Comparison of ENCODE assay signal across 7 mouse cellular contexts in the genomic region with DNA sequence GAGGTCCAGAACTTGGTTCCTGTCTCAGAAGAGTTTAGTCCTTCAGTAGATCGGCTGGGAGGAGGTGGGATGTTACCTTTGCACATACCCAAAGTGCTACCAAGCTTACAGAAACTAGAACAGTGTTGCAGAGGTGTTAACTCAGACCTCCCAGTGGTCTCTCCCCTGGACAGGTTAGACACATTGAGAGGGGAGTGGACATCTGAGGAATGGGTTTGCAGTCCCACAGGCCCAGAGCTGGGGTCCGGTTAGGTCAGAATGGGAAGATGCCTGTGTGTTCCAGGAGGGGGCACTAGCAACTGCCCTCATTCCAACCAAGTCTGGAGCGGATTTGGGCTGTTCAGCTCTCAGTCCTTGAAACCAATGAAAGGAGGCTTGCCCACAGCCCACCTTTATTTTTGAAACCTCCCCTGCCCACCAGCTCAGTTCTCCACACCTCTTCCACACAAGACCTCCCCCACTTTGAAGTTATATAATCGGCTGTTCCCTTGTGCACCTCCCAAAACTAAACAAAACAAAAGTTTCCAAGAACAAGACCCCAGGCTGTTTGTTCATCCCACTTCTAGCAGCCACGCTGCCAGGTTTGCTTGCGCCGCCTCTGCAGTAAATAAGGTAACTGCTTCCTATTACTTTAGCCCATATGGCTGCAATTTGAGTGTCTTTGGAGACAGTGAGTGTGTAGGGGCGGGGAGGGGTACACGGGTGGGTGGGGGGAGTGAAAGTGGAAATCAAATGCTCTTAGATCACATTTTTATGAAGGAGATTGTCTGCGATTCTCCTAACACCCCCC. TPM values are rescaled to one million over a fixed set of nuclear protein-coding genes. Genes with fewer than 3 reads are reported as not detected.
DNase-seq lines count a peak whose midpoint lies in the region; ATAC-seq and TF ChIP-seq lines count a peak whose summit lies in the region.

No protein-coding gene starts in this region.

- peaks cover 77% of the 10 kb centered on the region for H3K4me1 ChIP-seq in embryonic facial prominence, embryonic 12.5 days

- no peak for DNase-seq in layer of hippocampus, adult 2 months (ENCODE audit: low spot score in 2 of 2)
- no peak for DNase-seq in layer of hippocampus, postnatal 36 days
- DNase-seq in adipocyte (ENCODE audit: low spot score), result peak; percentile 59
- peak; percentile 54 for DNase-seq in lung, postnatal 10 days
- no peak for DNase-seq in adrenal gland, adult 2 months

- no peaks in the 10 kb centered on the region for H3K9me3 ChIP-seq in embryonic facial prominence, embryonic 12.5 days

- no peak overlapping the region for H3K27ac ChIP-seq in layer of hippocampus, adult 2 months
- peak overlapping the region; percentile 77; the same call in 1 of the 2 replicates for H3K27ac ChIP-seq in embryonic facial prominence, embryonic 12.5 days

- peak overlapping the region; percentile 94 for H3K4me2 ChIP-seq in embryonic facial prominence, embryonic 12.5 days (replicated peaks)

- no peak for ATAC-seq in embryonic facial prominence, embryonic 12.5 days (ENCODE audit: insufficient number of reproducible peaks, insufficient read depth, low FRiP score, low TSS enrichment)
- ATAC-seq in inflammation-experienced regulatory T-cells, adult 6 months, result no peak

- H3K9ac ChIP-seq in embryonic facial prominence, embryonic 12.5 days, result no peak overlapping the region

- no peak overlapping the region for H3K4me3 ChIP-seq in layer of hippocampus, adult 2 months
- peak overlapping the region; percentile 14; the same call in 1 of the 2 replicates for H3K4me3 ChIP-seq in embryonic facial prominence, embryonic 12.5 days

- peaks cover 78% of the 10 kb centered on the region for H3K27me3 ChIP-seq in embryonic facial prominence, embryonic 12.5 days

- 2% methylated on average over 10 of the region's 10 CpGs for WGBS in embryonic facial prominence, embryonic 12.5 days

- TF ChIP-seq CTCF in layer of hippocampus, adult 2 months (conservative IDR thresholded peaks at IDR 0.05), result peak; percentile 76

- H3K36me3 ChIP-seq in embryonic facial prominence, embryonic 12.5 days, result peaks cover 3% of the 10 kb centered on the region

RNA-seq across cellular contexts. Expression of a gene that starts 3.2 kb away (rescaled TPM):
- 10 to 100 TPM; 10.2 to 11.3 TPM for total RNA-seq in layer of hippocampus, adult 2 months (2021)
- total RNA-seq in layer of hippocampus, postnatal 36 days (2021), result 10 to 100 TPM; 11.2 to 13.6 TPM
- 9.4 and 10.8 TPM in 2 replicates for polyA plus RNA-seq in embryonic facial prominence, embryonic 12.5 days (2016; fragmentation: Nextera tagmentation; extraction: Ambion mirVana)
- 1 to 10 TPM; 6.5 to 7.6 (median 7.5) TPM for polyA plus RNA-seq in inflammation-experienced regulatory T-cells, adult 6 months (2017; shearing (Covaris generic))
- total RNA-seq in adrenal gland, adult 2 months (2021), result 10 to 100 TPM; 16.3 to 22.9 TPM
- 11.3 and 12.2 TPM in 2 replicates for polyA plus RNA-seq in adrenal gland, adult 2 months (2012; rRNA removed)

RNA-seq across cellular contexts. Expression of a gene that starts 21.2 kb away (rescaled TPM):
- 1 to 10 TPM; 2.9 to 3.1 TPM for total RNA-seq in layer of hippocampus, adult 2 months (2021)
- total RNA-seq in layer of hippocampus, postnatal 36 days (2021), result 1 to 10 TPM; 4.0 to 4.4 TPM
- 103 and 105 TPM in 2 replicates for polyA plus RNA-seq in embryonic facial prominence, embryonic 12.5 days (2016; fragmentation: Nextera tagmentation; extraction: Ambion mirVana)
- polyA plus RNA-seq in inflammation-experienced regulatory T-cells, adult 6 months (2017; shearing (Covaris generic)), result 1 to 10 TPM in 2 of 3 experiments, under 1 TPM in 1; 0.83 to 1.6 (median 1.0) TPM
- 1 to 10 TPM; 5.1 to 5.3 TPM for total RNA-seq in adrenal gland, adult 2 months (2021)
- 2.7 and 2.9 TPM in 2 replicates for polyA plus RNA-seq in adrenal gland, adult 2 months (2012; rRNA removed)

RNA-seq across cellular contexts. Expression of a gene that starts 42.1 kb away (rescaled TPM):
- 10 to 100 TPM; 53.7 to 60.4 TPM for total RNA-seq in layer of hippocampus, adult 2 months (2021)
- total RNA-seq in layer of hippocampus, postnatal 36 days (2021), result 10 to 100 TPM; 57.3 to 59.4 TPM
- polyA plus RNA-seq in embryonic facial prominence, embryonic 12.5 days (2016; fragmentation: Nextera tagmentation; extraction: Ambion mirVana), result 11.7 and 12.3 TPM in 2 replicates
- polyA plus RNA-seq in inflammation-experienced regulatory T-cells, adult 6 months (2017; shearing (Covaris generic)), result 1 to 10 TPM; 2.0 to 3.6 (median 2.3) TPM
- total RNA-seq in adrenal gland, adult 2 months (2021), result 100 to 1,000 TPM; 144 to 197 TPM
- 89.0 and 127 TPM in 2 replicates for polyA plus RNA-seq in adrenal gland, adult 2 months (2012; rRNA removed)

RNA-seq across cellular contexts. Expression of a gene that starts 56.0 kb away (rescaled TPM):
- not detected for total RNA-seq in layer of hippocampus, adult 2 months (2021)
- total RNA-seq in layer of hippocampus, postnatal 36 days (2021), result not detected
- polyA plus RNA-seq in embryonic facial prominence, embryonic 12.5 days (2016; fragmentation: Nextera tagmentation; extraction: Ambion mirVana), result not detected in 2 replicates
- polyA plus RNA-seq in inflammation-experienced regulatory T-cells, adult 6 months (2017; shearing (Covaris generic)), result not detected
- total RNA-seq in adrenal gland, adult 2 months (2021), result not detected
- not detected in 2 replicates for polyA plus RNA-seq in adrenal gland, adult 2 months (2012; rRNA removed)

Comparison
In these comparisons a context has a peak if more than half of its experiments do, and no peak if none do; other contexts are left out.
1. DNase-seq: peak in adipocyte (single experiment) and lung, postnatal 10 days (single experiment); none in layer of hippocampus, adult 2 months (0 of 2), layer of hippocampus, postnatal 36 days (0 of 2) and adrenal gland, adult 2 months (single experiment).